Comparison of ENCODE assay signal across 10 mouse cellular contexts in the genomic region with DNA sequence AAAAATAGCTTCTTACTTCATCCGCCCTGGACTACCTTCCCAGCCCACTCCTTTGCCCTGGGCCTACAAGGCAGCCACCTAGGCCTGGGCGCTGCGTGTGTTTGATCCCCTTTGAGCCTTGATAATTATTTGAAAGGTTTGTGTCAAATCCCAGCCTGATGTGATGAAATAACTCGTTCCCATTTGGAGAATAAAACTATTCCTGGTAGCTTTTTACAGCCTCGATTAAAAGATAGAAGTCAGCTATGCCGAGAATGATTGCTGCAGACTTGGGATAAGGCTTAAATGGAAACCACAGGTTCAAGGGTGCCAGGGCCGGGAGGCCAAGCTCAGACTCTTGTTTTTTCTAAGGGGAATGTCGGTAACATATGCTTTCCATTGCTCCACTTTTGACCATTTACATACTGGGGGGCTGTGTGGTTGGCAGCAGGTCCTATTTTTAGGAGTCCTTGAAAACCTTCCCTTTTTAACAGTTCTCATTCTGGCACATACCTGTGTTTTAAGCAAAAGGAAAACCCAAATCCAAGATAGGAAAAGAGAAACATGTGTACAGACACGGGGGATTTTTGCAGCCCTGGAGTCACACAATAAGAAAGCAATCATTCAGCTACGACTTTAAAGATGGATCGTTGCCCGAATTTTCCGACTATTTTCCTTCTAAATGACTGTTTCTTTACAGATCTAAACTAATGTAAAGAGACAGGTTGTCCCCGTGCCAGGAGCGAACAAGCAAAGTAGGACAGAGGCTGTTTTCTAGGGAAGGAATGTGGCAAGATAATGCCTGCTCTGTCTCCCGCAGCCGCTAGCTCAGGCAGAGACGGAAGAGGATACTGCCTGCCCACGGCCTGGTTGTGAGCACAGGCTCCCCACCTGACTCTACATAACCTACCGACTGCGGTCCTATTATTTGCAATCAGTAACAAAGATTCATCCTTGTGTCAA.
DNase-seq lines count a peak whose midpoint lies in the region; ATAC-seq and TF ChIP-seq lines count a peak whose summit lies in the region.
"Had no signal": no experiment of that assay in that cellular context is flagged by ENCODE, and none has a peak within 500 bp of the region (broad histone marks: within the 10 kb centered on the region; RNA-seq: fewer than 3 reads in every experiment).

No protein-coding gene starts in this region.

- peak; percentile 26; the same call in 1 of the 2 replicates for ATAC-seq in liver, postnatal 0 days

- no peaks in the 10 kb centered on the region for H3K4me1 ChIP-seq in liver, postnatal 0 days (ENCODE audit: insufficient read depth)

- peak overlapping the region; percentile 4; the same call in 1 of the 2 replicates for H3K4me3 ChIP-seq in liver, postnatal 0 days (ENCODE audit: low read depth, low read length)
- H3K4me3 ChIP-seq: liver, embryonic 15.5 days had no signal

- no peaks in the 10 kb centered on the region for H3K27me3 ChIP-seq in liver, postnatal 0 days (ENCODE audit: insufficient read depth, low read length)

- no peaks in the 10 kb centered on the region for H3K9me3 ChIP-seq in liver, postnatal 0 days (ENCODE audit: low read length)
- H3K9me3 ChIP-seq: liver, embryonic 15.5 days had no signal

- H3K9ac ChIP-seq in liver, postnatal 0 days (replicated peaks), result no peak overlapping the region
- H3K9ac ChIP-seq: liver, embryonic 15.5 days had no signal

- intact Hi-C loops in left cerebral cortex, postnatal 10 days (cut with DNase I), result no loop called here

- peak; percentile 66 to 67 for DNase-seq in cerebellum, postnatal 10 days
- DNase-seq in cerebellum, adult 18-20 months, result no peak
- DNase-seq in liver, postnatal 0 days, result no peak
- no peak for DNase-seq in liver
- DNase-seq in left cerebral cortex, postnatal 10 days (ENCODE audit: extremely low spot score in 1 of 2, low spot score in 2 of 2), result peak; percentile 49 to 50
- DNase-seq in right cerebral cortex, postnatal 4 days, result peak; percentile 54
- DNase-seq in kidney, adult 9 months, result no peak
- DNase-seq in kidney, postnatal 10 days, result no peak
- DNase-seq: spleen, adult 18-20 months had no signal

- H3K27ac ChIP-seq in liver, postnatal 0 days (ENCODE audit: low read depth), result peak overlapping the region; percentile 29; the same call in 1 of the 2 replicates
- H3K27ac ChIP-seq: liver, embryonic 15.5 days had no signal

- no peaks in the 10 kb centered on the region for H3K36me3 ChIP-seq in liver, postnatal 0 days (replicated peaks; ENCODE audit: insufficient read depth, low read length)
- H3K36me3 ChIP-seq: liver, embryonic 15.5 days had no signal

- TF ChIP-seq CTCF in liver, postnatal 0 days (IDR thresholded peaks at IDR 0.05; ENCODE audit: low read depth), result no peak

- no peak for TF ChIP-seq EP300 in liver, postnatal 0 days (IDR thresholded peaks at IDR 0.05; ENCODE audit: low read depth)

- peak overlapping the region; percentile 38; the same call in 1 of the 2 replicates for H3K4me2 ChIP-seq in liver, postnatal 0 days (ENCODE audit: low read depth, low read length)
- H3K4me2 ChIP-seq: liver, embryonic 15.5 days had no signal

- WGBS in liver, postnatal 0 days (ENCODE audit: insufficient replicate concordance), result 68% methylated on average over 21 of the region's 21 CpGs

Comparison
In these comparisons a context has a peak if more than half of its experiments do, and no peak if none do; other contexts are left out.
1. DNase-seq: peak in cerebellum, postnatal 10 days (2 of 2), left cerebral cortex, postnatal 10 days (2 of 2) and right cerebral cortex, postnatal 4 days (single experiment); none in cerebellum, adult 18-20 months (0 of 2), liver, postnatal 0 days (single experiment), liver (single experiment), kidney, adult 9 months (single experiment) and kidney, postnatal 10 days (single experiment).